Mouse (Mus musculus): Measurements from ENCODE around the gene Gbf1. TPM values are rescaled to one million over a fixed set of nuclear protein-coding genes. Genes with fewer than 3 reads are reported as not detected.

Gbf1 gene
- total and polyA plus RNA-seq, 3 experiments = 39.9 to 49.3 (median 40.0) TPM

- Histone ChIP-seq H3K79me2 (replicated peaks; ENCODE audit: control insufficient read depth, insufficient read depth, low read length) (peaks cover 3% of the 10 kb centered on the region; the same call in 1 of the 2 replicates), H3K27me3 (ENCODE audit: control insufficient read depth, insufficient read depth, low read length) (no peaks in the 10 kb centered on the region), H3K4me1 (ENCODE audit: control insufficient read depth, insufficient read depth, low read length) (peaks cover 1% of the 10 kb centered on the region; the same call in 1 of the 2 replicates), H3K27ac (no peak overlapping the region), H3K9ac (ENCODE audit: low read depth, low read length) (no peak overlapping the region), H3K4me3 (no peak overlapping the region), H3K36me3 (ENCODE audit: control insufficient read depth, insufficient read depth, low read length) (peaks cover 2% of the 10 kb centered on the region)
- intact Hi-C loops (cut with DNase I) = no loop called here
- TF ChIP-seq CTCF (IDR thresholded peaks at IDR 0.05) = no peak
- no peak for TF ChIP-seq EP300 (IDR thresholded peaks at IDR 0.05; ENCODE audit: insufficient read depth, low read depth, low read length)
- TF ChIP-seq POLR2A (IDR thresholded peaks at IDR 0.05; ENCODE audit: insufficient read depth, low read depth, low read length) = no peak
- 44% methylated on average over 4 of the region's 4 CpGs for WGBS
- no peak for DNase-seq
Measured at GRCm38 (mm10) chr19:46225506-46225905, 73.2 kb downstream of the Gbf1 start.

GRCm38 (mm10) chr19:46226295-46226694 lies 74.0 kb downstream of the Gbf1 start:
- no peak for DNase-seq
- Histone ChIP-seq H3K4me3 (no peak overlapping the region), H3K36me3 (ENCODE audit: control insufficient read depth, insufficient read depth, low read length) (peaks cover 2% of the 10 kb centered on the region), H3K9ac (ENCODE audit: low read depth, low read length) (no peak overlapping the region), H3K27ac (no peak overlapping the region), H3K27me3 (ENCODE audit: control insufficient read depth, insufficient read depth, low read length) (no peaks in the 10 kb centered on the region), H3K79me2 (replicated peaks; ENCODE audit: control insufficient read depth, insufficient read depth, low read length) (peaks cover 3% of the 10 kb centered on the region; the same call in 1 of the 2 replicates), H3K4me1 (ENCODE audit: control insufficient read depth, insufficient read depth, low read length) (peaks cover 1% of the 10 kb centered on the region; the same call in 1 of the 2 replicates)
- intact Hi-C loops (cut with DNase I) = no loop called here
- 46% methylated on average over 3 of the region's 3 CpGs for WGBS
- TF ChIP-seq EP300 (IDR thresholded peaks at IDR 0.05; ENCODE audit: insufficient read depth, low read depth, low read length) (no peak), CTCF (IDR thresholded peaks at IDR 0.05) (no peak), POLR2A (IDR thresholded peaks at IDR 0.05; ENCODE audit: insufficient read depth, low read depth, low read length) (no peak)

GRCm38 (mm10) chr19:46227300-46227699 lies 75.0 kb downstream of the Gbf1 start:
- Histone ChIP-seq H3K4me3 (no peak overlapping the region), H3K27ac (no peak overlapping the region), H3K4me1 (ENCODE audit: control insufficient read depth, insufficient read depth, low read length) (peaks cover 1% of the 10 kb centered on the region; the same call in 1 of the 2 replicates), H3K9ac (ENCODE audit: low read depth, low read length) (no peak overlapping the region), H3K79me2 (replicated peaks; ENCODE audit: control insufficient read depth, insufficient read depth, low read length) (peaks cover 3% of the 10 kb centered on the region; the same call in 1 of the 2 replicates), H3K36me3 (ENCODE audit: control insufficient read depth, insufficient read depth, low read length) (peaks cover 2% of the 10 kb centered on the region), H3K27me3 (ENCODE audit: control insufficient read depth, insufficient read depth, low read length) (no peaks in the 10 kb centered on the region)
- DNase-seq = no peak
- TF ChIP-seq EP300 (IDR thresholded peaks at IDR 0.05; ENCODE audit: insufficient read depth, low read depth, low read length) (no peak), CTCF (IDR thresholded peaks at IDR 0.05) (no peak), POLR2A (IDR thresholded peaks at IDR 0.05; ENCODE audit: insufficient read depth, low read depth, low read length) (no peak)
- intact Hi-C loops (cut with DNase I) = no loop called here
- WGBS = 91% methylated on average over 3 of the region's 3 CpGs

GRCm38 (mm10) chr19:46234450-46234849 lies 82.1 kb downstream of the Gbf1 start:
- 64% methylated on average over 2 of the region's 2 CpGs for WGBS
- no peak for DNase-seq
- intact Hi-C loops (cut with DNase I) = no loop called here
- H3K36me3 ChIP-seq (ENCODE audit: control insufficient read depth, insufficient read depth, low read length) = no peaks in the 10 kb centered on the region
- no peaks in the 10 kb centered on the region for H3K27me3 ChIP-seq (ENCODE audit: control insufficient read depth, insufficient read depth, low read length)
- H3K27ac ChIP-seq = no peak overlapping the region
- no peak overlapping the region for H3K4me3 ChIP-seq
- no peak overlapping the region for H3K9ac ChIP-seq (ENCODE audit: low read depth, low read length)
- H3K4me1 ChIP-seq (ENCODE audit: control insufficient read depth, insufficient read depth, low read length) = no peaks in the 10 kb centered on the region
- TF ChIP-seq EP300 (IDR thresholded peaks at IDR 0.05; ENCODE audit: insufficient read depth, low read depth, low read length) (no peak), POLR2A (IDR thresholded peaks at IDR 0.05; ENCODE audit: insufficient read depth, low read depth, low read length) (no peak), CTCF (IDR thresholded peaks at IDR 0.05) (no peak)
- peaks cover 1% of the 10 kb centered on the region; the same call in 1 of the 2 replicates for H3K79me2 ChIP-seq (replicated peaks; ENCODE audit: control insufficient read depth, insufficient read depth, low read length)

GRCm38 (mm10) chr19:46236658-46237057 lies 84.3 kb downstream of the Gbf1 start:
- TF ChIP-seq EP300 (IDR thresholded peaks at IDR 0.05; ENCODE audit: insufficient read depth, low read depth, low read length) (no peak), POLR2A (IDR thresholded peaks at IDR 0.05; ENCODE audit: insufficient read depth, low read depth, low read length) (no peak), CTCF (IDR thresholded peaks at IDR 0.05) (no peak)
- Histone ChIP-seq H3K79me2 (replicated peaks; ENCODE audit: control insufficient read depth, insufficient read depth, low read length) (no peaks in the 10 kb centered on the region), H3K27me3 (ENCODE audit: control insufficient read depth, insufficient read depth, low read length) (no peaks in the 10 kb centered on the region), H3K4me3 (no peak overlapping the region), H3K36me3 (ENCODE audit: control insufficient read depth, insufficient read depth, low read length) (no peaks in the 10 kb centered on the region), H3K4me1 (ENCODE audit: control insufficient read depth, insufficient read depth, low read length) (no peaks in the 10 kb centered on the region), H3K27ac (no peak overlapping the region), H3K9ac (ENCODE audit: low read depth, low read length) (no peak overlapping the region)
- intact Hi-C loops (cut with DNase I) = loop anchor here (5.0 kb wide), 1 partner anchor 49 kb away; no protein-coding TSS in a partner anchor
- 41% methylated on average over 5 of the region's 5 CpGs for WGBS
- no peak for DNase-seq

GRCm38 (mm10) chr19:46240246-46240645 lies 87.9 kb downstream of the Gbf1 start:
- H3K27me3 ChIP-seq (ENCODE audit: control insufficient read depth, insufficient read depth, low read length) = no peaks in the 10 kb centered on the region
- WGBS = 71% methylated on average over 2 of the region's 2 CpGs
- no peak for DNase-seq
- no peaks in the 10 kb centered on the region for H3K4me1 ChIP-seq (ENCODE audit: control insufficient read depth, insufficient read depth, low read length)
- H3K36me3 ChIP-seq (ENCODE audit: control insufficient read depth, insufficient read depth, low read length) = no peaks in the 10 kb centered on the region
- H3K79me2 ChIP-seq (replicated peaks; ENCODE audit: control insufficient read depth, insufficient read depth, low read length) = no peaks in the 10 kb centered on the region
- no peak overlapping the region for H3K27ac ChIP-seq
- intact Hi-C loops (cut with DNase I) = no loop called here
- no peak overlapping the region for H3K4me3 ChIP-seq
- no peak overlapping the region for H3K9ac ChIP-seq (ENCODE audit: low read depth, low read length)
- no peak for TF ChIP-seq POLR2A (IDR thresholded peaks at IDR 0.05; ENCODE audit: insufficient read depth, low read depth, low read length)
- TF ChIP-seq CTCF (IDR thresholded peaks at IDR 0.05) = no peak
- TF ChIP-seq EP300 (IDR thresholded peaks at IDR 0.05; ENCODE audit: insufficient read depth, low read depth, low read length) = no peak
